Mouse (Mus musculus) gastrocnemius, adult 8-10 months (tissue): ENCODE results near the gene Ost4. TPM values are rescaled to one million over a fixed set of nuclear protein-coding genes. Genes with fewer than 3 reads are reported as not detected.
A peak's percentile ranks its signal among the peaks of the same experiment; 100 is the strongest.

ENCODE experiments used
- DNase-seq, 2 experiments: peaks; one replicate each; pipeline ENCODE4 v3.0.0; 2022; ENCODE audit warnings: low spot score in 2 of 2
- total RNA-seq, 4 experiments: library from RNA; stranded (reverse); gene quantifications; 2 replicates each; pipeline ENCODE4 v1.2.4; 2022

The Ost4 gene
- total RNA-seq, 4 experiments from 2014 or later = 96.6 to 117 (median 105) TPM

DNA sequence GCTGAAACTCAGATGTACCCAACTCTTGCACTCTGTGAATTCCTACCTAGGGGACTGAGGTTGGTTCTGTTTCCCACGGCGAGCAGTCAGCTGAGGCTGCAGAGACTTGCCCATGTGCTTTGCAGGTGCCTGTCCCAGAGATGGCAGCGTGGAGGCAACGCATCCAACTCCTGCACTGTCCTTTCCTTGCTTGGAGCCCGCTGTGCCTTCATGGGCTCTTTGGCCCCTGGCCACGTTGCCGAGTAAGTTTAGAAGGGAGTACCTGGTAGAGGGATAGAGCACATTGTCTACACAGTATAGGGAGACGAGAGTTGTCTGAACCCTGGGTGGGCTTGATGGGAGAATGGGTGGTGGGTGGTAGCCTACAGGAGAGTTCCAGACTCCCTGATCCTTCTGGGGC, 17.0 kb upstream of the Ost4 start:
- DNase-seq = no peak

DNA sequence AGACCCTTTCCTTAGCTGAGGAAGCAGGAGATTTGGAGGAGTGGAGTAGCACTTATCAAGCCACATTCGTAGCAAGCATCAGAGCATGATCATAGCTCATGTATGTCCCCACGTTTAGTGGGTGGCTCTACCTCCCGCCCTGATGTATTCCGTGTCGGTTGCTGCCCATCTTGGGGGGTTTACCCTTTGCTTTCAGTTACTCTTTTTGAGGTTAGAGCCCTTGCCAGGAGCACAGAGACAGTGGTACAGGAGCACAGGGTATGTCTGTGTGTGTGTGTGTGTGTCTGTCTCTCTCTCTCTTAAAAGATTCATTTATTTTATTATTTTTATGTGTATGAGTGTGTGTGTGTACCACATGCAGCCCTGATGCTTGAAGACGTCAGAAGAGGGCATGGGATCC, 15.5 kb upstream of the Ost4 start:
- no peak for DNase-seq

DNA sequence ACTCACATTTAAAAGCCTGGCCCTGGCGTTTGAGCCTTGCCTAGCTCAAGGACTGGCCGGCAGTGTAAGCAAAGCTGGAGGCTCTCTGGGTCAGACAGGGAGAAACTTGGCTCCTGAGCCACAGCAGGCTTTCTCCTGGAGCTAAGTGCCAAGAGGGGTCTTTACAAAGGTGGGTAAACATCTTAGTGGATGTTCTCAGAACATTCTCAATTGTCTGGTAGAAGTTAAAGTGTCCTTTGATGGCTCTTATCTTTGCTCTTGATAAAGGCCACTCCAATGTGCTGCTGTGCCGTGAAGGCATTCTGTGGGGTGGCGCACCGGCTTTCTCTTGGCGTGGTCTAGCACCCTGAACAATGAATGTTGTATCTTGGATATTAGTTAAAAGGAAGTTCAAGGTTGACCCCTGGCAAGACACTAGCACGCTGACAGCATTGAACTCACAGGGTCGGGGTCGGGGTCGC, 15.0 kb upstream of the Ost4 start:
- no peak for DNase-seq

DNA sequence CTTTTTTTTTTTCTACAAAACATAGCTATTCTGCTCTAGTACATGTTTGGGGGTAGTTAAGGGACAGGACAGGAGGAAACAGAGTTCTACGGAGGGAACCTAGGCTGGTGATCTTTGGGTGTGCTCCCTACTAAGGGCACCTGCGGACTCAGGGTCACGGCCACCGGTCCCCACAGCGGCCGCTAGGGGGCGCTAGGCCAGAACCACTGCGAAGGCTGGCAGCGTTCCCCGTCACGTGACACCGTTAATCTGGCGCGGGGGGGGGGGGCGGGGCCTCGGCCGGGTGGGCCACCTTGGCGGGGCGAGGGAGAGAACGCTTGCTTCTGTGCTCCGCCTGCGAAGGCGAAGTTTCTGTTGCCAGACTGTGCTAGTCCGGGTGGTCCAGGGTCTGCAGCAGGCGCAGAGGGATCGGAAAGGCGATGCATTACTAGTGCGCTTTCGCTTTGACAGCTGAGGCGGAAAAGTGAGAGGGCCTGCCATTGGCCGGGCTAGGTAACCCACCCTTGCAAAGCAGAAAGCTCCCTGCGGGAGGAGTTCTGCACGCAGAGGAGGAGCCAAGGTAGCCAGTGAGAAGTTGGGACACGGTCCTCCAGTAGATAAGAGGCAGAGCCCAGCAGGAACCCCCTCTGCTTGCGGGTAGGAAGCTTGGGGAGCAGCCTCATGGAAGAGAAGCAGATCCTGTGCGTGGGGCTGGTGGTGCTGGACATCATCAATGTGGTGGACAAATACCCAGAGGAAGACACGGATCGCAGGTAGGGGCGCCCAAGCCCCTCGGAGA, 13.9 kb upstream of the Ost4 start, which contains the start of gene Khk:
TSS of gene Khk (plus strand) at position 176 of the 778 bp plus-strand sequence.
- DNase-seq = peak; percentile 89

DNA sequence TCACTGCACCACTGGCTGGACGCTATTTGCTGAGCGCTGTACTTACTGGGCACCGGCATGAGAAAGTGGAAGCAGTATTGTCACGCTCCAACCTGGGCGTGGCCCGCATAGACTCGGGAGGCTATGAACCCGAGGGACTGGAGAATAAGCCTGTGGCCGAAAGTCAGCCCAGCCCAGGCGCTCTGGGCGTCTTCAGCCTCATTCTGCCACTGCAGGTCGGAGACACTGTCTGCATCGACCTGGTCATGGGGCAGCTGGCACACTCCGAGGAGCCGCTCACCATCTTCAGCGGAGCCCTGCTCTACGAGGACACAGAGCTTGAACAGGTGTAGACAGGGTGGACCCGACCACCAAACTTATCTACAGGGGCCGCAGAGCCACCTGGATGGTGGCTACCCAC, 13.0 kb upstream of the Ost4 start:
- DNase-seq = no peak

DNA sequence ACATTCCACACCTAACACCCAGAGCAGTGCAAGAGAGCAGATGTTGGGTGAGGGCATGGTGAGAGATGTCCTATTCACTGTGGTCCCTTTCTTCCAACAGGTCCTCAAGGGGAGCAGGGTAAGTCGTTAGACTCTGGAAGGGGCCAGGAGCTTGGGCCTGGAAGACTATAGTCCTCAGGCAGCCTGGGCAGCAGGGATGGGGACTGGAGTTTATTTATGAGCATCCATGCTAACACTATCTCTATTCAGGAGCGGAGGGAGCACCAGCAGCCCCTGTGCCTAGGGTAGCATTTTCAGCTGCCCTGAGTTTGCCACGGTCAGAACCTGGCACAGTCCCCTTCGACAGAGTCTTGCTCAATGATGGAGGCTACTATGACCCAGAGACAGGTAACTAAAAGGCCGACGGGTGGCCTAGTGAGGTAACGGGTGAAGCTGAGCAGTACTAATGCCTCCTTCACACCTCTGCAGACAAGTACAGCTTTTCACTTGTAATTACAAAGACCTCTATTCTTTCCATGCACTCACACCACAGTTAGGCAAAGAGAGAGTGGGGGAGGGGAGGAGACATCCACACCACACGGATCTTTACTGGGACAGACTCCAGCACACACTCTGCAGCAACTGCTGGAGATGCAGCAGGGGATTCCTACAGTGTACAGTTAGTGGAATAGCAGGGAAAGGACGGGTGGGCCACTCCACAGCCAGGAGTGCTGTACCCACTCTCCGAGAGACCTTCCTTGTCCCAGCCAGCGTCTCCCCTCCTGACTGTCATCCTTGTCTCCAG, 12.4 kb upstream of the Ost4 start:
- DNase-seq = no peak

DNA sequence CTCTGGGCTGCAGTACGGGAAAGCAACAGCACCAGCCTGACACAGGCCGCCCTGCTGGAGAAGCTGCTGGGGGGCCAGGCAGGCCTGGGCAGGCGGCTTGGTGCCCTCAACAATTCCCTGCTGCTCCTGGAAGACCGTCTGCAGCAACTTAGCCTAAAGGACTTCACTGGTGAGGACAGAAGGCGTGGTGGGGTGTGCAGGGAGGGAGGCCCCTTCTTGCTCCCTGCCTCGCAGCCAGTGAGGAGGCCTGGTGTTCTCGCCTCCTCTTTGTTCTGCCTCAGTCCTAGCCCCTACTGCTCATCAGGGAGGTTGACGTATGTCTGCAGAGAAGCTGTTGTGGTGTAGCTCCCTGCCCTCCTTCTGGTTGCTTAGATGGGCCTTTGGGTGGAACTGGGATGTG, 11.1 kb upstream of the Ost4 start:
- DNase-seq = no peak

DNA sequence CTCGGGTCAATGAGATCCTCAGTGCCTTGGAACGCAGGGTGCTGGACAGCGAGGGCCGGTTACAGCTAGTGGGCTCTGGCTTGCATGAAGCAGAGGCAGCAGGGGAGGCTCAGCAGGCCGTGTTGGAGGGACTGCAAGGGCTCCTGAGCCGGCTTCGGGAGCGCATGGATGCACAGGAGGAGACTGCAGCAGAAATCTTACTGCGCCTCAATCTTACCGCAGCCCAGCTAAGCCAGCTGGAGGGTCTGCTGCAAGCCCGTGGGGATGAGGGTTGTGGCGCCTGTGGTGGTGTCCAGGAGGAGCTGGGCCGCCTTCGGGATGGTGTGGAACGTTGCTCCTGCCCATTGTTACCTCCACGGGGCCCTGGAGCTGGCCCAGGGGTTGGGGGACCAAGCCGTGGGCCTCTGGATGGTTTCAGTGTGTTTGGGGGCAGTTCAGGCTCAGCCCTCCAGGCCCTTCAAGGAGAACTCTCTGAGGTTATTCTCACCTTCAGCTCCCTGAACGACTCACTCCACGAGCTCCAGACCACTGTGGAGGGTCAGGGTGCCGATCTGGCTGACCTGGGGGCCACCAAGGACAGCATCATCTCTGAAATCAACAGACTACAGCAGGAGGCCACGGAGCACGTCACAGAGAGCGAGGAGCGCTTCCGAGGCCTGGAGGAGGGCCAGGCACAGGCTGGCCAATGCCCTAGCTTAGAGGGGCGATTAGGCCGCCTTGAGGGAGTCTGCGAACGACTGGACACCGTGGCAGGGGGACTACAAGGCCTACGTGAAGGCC, 10.5 kb upstream of the Ost4 start:
- no peak for DNase-seq

DNA sequence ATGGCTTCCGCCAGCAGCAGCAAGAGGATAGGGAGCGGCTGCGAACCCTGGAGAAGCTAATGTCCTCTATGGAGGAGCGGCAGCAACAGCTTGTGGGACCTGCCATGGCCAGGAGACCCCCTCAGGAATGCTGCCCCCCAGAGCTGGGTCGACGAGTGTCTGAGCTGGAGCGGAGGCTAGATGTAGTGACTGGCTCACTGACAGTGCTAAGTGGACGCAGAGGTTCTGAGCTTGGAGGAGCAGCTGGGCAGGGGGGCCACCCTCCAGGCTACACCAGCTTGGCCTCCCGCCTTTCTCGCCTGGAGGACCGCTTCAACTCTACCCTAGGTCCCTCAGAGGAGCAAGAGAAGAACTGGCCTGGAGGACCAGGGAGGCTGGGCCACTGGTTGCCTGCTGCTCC, 9.8 kb upstream of the Ost4 start:
- DNase-seq = no peak

DNA sequence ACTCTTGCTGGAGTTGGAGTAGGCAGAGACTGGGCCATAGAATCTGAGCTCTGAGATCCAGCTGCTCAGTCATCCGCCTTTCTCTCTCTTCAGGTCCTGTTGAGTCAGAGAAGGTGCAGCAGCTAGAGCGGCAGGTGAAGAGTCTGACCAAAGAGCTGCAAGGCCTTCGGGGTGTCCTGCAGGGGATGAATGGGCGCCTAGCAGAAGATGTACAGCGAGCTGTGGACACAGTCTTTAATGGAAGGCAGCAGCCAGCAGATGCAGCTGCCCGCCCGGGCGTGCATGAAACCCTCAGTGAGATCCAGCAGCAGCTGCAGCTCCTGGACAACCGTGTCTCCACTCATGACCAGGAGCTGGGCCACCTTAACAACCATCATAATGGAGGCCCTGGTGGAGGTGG, 9.3 kb upstream of the Ost4 start:
- no peak for DNase-seq

DNA sequence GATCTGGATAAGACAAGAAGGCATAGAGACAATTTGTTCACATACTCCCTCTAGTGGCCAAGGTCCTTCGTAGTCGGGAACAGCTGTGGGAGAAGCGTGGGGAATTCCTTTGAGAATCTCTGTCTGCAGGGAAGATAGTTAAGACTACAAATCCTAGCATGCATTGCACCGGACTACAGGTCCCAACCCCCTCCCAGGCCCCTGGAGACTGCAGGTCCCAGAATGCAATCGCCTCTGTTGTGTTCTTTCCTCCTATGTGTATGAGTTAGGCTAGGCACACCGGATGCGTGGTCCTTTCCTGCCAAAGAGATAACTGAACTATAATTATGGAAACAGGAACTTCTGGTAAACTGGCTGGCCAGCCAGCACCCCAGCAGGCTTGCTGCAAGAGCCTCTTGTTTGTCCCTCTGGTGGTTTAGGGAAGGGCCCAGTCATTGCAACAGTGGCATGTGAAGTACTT, 8.4 kb upstream of the Ost4 start:
- peak; percentile 89 to 92 for DNase-seq

DNA sequence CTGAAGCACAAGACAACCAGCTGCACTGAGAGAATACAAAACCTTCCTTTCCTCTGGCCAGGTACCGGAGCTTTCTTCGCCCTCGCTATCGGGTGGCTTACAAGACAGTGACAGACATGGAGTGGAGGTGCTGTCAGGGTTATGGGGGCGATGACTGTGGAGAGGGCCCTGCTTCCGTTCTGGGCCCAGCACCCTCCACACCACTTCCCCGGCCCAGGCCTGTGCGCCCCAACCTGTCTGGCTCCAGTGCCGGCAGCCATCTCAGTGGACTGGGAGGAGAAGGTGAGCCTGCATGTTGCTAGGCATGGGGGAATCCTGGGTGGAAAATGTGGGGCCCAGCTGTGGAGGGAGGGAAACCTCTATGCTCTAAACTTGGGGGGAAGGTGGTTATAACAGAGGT, 7.9 kb upstream of the Ost4 start:
- no peak for DNase-seq

DNA sequence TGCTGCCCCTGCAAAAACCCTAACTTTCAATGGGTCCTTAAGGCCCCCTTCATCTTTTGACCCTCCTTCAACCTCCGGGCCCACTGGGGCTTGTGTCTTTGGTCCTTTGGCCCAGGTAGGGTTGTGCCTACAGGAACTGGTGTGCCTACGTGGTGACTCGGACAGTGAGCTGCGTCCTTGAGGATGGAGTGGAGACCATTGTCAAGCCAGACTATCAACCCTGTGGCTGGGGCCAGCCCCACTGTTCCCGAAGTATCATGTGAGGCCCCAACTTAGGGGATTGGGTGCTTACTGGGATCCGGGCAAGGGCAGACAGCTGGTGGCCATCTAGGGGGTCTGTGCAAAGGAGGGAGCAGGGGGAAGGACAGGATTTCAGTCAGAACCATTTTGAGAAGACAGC, 7.3 kb upstream of the Ost4 start:
- DNase-seq = no peak

DNA sequence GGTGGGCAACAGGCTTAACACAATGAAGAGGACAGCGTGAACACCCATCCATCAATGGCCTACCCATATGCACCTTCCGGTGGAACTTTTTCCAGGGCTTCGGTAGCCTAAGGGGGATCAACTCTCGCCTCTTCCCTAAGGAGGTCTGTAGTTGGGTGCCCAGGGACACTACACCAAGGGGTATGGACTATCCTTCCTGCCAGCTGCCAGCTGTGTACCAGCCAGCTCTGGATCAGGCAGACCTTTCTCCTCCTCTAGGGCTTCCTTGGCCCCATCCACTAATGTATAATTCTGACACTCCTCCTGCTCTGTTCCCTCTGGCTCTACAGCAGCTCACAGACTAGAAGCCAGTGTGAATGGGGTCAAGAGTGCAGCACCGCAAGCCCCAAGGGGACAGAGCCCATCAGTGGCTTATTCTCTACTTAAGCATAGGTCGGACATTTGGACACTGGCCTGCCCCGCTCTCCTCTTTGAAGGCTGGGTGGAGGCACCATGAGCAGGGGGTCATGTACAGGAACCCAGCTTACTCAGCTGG, 6.6 kb upstream of the Ost4 start:
- no peak for DNase-seq

DNA sequence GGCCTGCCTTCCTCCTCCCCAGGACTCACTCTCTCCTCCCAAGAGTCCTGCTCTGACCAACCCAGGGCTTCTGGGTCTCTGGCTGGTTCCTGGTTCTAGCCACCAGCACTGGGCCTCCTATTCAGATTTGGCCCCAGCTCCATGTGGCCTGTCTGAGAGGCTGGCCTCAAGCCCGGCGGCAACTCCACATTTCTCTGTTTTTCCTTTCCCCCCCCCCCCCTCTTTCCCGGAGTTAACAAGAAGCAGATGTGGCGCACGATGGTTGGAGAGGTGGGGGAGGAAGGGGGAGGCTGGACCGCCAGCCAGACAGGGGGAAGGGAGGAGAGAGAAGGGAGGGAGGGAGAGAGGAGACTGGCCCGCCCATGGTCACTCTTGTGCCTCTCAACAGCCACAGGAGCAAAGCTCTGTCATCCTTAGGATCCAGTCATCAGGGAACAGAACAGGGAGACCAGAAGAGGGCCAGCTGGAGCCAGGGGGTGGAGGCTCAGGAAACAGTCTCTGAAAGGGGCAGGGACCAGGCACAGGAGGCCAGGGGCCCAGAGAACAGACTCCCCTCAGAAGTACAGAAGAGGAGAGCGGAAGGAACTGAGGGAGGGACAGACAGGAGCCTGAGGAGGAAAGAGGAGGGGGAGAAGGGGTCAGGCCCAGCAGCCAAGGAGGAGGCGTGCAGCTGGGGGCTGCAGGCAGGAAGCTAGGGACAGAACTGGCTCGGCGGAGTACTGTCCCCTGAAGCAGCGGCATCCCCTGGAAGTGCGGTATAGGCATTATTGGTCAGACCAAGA, 5.7 kb upstream of the Ost4 start, which contains the start of gene Emilin1:
TSS of gene Emilin1 (plus strand) at position 343 of the 782 bp plus-strand sequence.
- peak in 1 of 2 experiments; percentile 65 for DNase-seq

DNA sequence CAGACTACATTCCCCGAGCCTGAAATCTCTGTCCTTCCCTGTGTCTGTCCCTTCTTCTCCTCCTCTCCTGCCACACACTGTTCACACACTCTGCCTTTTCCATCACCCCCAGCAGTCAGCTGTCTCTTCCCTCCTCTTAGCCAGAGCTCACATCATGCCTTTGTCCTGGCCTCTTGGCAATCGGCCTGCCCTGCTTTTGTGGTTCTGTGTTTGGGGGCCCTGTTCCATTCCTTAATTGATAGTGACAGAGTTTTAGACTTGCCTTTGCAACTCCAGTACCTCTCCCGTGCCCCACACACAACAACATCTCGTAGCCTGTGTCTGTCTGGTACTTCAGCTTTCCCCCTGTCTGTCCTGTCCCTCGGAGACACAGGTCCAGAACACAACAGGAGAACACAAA, 4.6 kb upstream of the Ost4 start:
- DNase-seq = no peak

DNA sequence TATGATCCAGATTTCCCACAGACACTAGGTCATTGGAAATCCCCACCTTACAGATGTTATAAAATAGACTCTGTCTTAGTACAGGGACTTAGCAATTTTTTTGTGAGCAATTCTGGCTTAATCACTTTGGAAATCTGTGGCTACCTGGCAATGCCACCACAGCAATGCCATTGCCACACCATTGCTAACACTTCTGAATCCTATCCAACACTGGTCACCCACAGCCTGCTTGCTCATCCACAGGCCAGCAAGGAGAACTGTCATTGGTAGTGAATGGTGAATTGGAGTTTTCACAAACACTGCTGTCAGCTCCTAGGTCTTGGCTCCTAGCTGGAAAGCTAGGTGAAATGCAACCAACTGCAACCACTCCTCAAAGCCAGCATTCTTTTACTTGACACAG, 2.9 kb upstream of the Ost4 start:
- no peak for DNase-seq

DNA sequence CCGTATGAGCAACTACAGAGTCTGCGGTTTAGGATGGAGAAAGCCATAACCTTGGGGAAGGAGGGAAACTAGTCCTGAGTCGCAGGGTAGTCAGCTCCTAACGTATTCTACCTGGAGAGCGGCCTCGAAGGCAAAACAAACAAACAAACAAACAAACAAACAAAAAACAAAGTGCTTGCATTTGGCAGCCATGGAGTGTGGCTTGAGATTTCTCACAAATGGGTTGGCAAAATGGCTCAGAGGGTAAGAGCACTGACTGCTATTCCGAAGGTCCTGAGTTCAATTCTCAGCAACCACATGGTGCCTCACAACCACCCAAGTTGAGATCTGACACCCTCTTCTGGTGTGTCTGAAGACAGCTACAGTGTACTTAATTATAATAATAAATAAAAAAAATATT, 2.3 kb upstream of the Ost4 start:
- DNase-seq = no peak

DNA sequence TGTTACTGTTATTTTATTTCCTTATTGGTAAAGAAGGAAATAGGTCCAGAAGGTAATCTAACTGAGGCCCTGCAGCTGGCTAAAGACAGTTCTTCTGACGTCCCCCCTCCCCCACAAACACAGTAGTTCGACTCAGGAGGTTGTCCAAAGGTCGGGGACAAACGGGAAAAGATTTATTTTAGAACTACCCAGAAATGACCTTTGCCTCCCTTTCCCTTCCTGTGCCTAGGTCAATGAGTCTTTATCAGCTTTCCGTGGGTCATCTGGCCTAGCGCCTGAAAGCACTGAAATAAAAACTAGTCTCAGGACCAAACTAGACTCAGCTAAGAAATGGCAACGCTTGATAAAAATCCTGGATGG, 1.7 kb upstream of the Ost4 start:
- DNase-seq = no peak

DNA sequence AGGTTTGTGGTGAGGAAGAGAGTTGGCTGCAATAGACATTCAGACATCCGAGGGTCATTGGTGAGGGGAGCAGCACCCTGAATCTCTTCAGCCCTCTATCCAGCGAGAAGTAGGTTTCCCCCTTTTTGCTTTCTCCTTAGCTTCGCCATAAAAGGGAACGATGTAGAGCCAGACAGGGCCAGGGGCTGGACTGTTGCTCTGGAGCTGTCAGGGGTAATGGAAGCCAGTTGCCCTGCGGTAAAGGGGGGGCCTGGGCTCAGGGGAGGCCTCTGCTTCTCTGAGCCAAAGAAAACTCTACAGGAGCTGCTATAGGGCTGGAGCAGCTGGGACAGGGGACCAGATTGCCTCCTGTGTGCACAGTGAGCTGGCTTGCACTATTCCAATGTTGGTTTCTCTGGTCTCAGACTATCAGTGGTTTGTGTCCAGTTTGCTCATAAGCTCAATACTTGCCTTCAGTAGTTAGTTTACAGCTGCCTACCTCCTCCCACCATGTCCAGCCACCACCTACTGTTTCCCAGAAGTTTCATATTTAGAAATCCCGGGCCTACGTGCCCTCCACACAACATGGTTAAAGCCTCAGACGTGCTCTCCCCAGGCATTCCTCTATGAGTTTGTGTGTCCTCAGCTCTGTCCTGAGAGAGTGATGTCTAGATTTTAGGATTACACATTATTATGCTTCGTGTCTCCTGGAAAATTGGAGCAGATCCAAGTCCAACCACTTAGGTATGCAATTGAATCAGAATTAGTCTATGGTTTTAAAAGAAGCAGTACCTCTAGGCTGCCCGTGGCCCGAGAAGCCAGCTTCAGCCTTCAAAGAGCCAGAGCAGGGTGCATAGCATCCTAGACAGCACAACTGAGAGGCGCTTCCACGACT, 1.1 kb upstream of the Ost4 start:
- no peak for DNase-seq
